Mouse (Mus musculus) forebrain, embryonic 11.5 days (tissue): ENCODE measurements around the gene Crb1. TPM values are rescaled to one million over a fixed set of nuclear protein-coding genes. Genes with fewer than 3 reads are reported as not detected.
A peak's percentile ranks its signal among the peaks of the same experiment; 100 is the strongest.
"Not testable (repeated sequence)": the region's sequence is repeated elsewhere in the genome, so short reads cannot be mapped to it uniquely, and the experiment has no call there.

Experiments
- ATAC-seq: fragments of 200-750 bp; cut with Nextera tagmentation; replicated peaks from 2 replicates; pipeline ENCODE4 v1.8.0; 2017; ENCODE audit warnings: moderate TSS enrichment; ENCODE audit not compliant: low FRiP score
- DNase-seq: peaks from one replicate; pipeline ENCODE4 v3.0.0-alpha.2; 2017; ENCODE audit warnings: low spot score
- H3K27ac ChIP-seq: fragments of 300-500 bp; sonication (generic); 2 replicates; pipeline ENCODE4 v1.5.1; 2014; ENCODE audit warnings: low read depth, low read length
- H3K27me3 ChIP-seq: fragments of 300-500 bp; sonication (generic); 2 replicates; pipeline ENCODE4 v1.6.1; 2014; ENCODE audit warnings: mild to moderate bottlenecking, low read length, mixed read lengths; ENCODE audit not compliant: control insufficient read depth, insufficient read depth
- H3K36me3 ChIP-seq: fragments of 300-500 bp; sonication (generic); 2 replicates; pipeline ENCODE4 v1.6.1; 2014; ENCODE audit warnings: mild to moderate bottlenecking, low read length, moderate library complexity, mixed read lengths; ENCODE audit not compliant: control insufficient read depth, insufficient read depth
- H3K4me1 ChIP-seq: fragments of 300-500 bp; sonication (generic); replicated peaks from 2 replicates; pipeline ENCODE4 v1.6.1; 2014; ENCODE audit warnings: low read length, mixed read lengths; ENCODE audit not compliant: control insufficient read depth, insufficient read depth
- H3K4me2 ChIP-seq: fragments of 300-500 bp; sonication (generic); 2 replicates; pipeline ENCODE4 v1.6.1; 2014; ENCODE audit warnings: low read depth, mild to moderate bottlenecking, low read length, moderate library complexity, mixed read lengths; ENCODE audit not compliant: severe bottlenecking
- H3K4me3 ChIP-seq: fragments of 300-500 bp; sonication (generic); 2 replicates; pipeline ENCODE4 v1.5.1; 2014; ENCODE audit warnings: low read depth, low read length
- H3K9ac ChIP-seq: fragments of 300-500 bp; sonication (generic); 2 replicates; pipeline ENCODE4 v1.6.1; 2014; ENCODE audit warnings: low read length
- H3K9me3 ChIP-seq: fragments of 300-500 bp; sonication (generic); 2 replicates; pipeline ENCODE4 v1.6.1; 2016; ENCODE audit warnings: low read length, mixed read lengths; ENCODE audit not compliant: control insufficient read depth
- WGBS: fragments of 180-500 bp; shearing (Covaris S2); extraction: QIAGEN DNeasy Blood & Tissue Kit; methylation state at CpG from one replicate; pipeline ENCODE4 v1.1.7; 2014; 5-methylcytosine and 5-hydroxymethylcytosine counted together
- polyA plus RNA-seq: library from polyadenylated mRNA; unstranded; fragments of >200 nt; fragmentation: Nextera tagmentation; extraction: Ambion mirVana; gene quantifications from 2 replicates; pipeline ENCODE4 v1.2.1, GENCODE M21; 2014

Gene Crb1
- 2.0 and 2.1 TPM in 2 replicates for polyA plus RNA-seq

DNA sequence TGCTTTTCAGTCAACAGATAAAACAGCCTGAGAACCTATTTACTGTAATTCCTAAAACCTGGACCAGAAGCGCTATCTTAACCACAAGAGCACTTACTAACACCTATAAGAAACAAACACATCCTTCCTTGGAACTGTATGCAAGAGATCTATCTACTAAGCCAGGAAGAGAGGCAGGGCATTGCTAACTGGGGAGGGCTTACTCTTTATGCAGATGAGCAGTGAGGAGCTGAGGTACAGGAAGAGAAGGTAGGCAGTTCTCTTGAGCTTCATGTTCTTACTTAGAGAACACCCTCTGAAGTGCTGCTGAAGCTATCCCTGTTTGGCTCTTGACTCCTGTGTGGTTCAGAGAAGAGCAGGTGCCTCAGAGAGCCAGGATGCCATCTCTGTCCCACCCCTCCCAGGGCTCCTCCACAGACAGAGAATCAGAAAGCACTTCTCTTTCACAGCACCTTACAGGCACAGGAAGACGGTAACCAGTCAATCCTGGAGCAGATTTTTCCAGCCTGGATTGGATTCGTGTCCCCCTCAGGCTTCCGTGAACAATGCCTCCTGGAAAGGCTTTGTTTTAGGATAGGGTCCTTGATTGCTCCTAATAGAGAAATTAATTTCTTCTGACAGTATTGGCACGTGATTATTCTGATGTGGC is at the start of gene Crb1:
Gene Crb1 (minus strand): TSS at position 463 of the 649 bp plus-strand sequence.
- H3K4me2 ChIP-seq = peak within 1 kb of the TSS; percentile 32
- ATAC-seq (peak; percentile 73), DNase-seq (peak; percentile 53)
- no peak within 1 kb of the TSS for H3K27ac ChIP-seq
- WGBS = 8% methylated on average over 5 of the region's 5 CpGs
- peak within 1 kb of the TSS; percentile 17; the same call in 1 of the 2 replicates for H3K9ac ChIP-seq
- H3K4me3 ChIP-seq = peak within 1 kb of the TSS; percentile 14
- H3K36me3 ChIP-seq = no peaks in the 10 kb centered on the region
- H3K27me3 ChIP-seq = no peaks in the 10 kb centered on the region
- H3K4me1 ChIP-seq = 0 out of 2 replicates have a peak, but pooled peaks cover 4% of the 10 kb centered on the region
- H3K9me3 ChIP-seq = no peaks in the 10 kb centered on the region

DNA sequence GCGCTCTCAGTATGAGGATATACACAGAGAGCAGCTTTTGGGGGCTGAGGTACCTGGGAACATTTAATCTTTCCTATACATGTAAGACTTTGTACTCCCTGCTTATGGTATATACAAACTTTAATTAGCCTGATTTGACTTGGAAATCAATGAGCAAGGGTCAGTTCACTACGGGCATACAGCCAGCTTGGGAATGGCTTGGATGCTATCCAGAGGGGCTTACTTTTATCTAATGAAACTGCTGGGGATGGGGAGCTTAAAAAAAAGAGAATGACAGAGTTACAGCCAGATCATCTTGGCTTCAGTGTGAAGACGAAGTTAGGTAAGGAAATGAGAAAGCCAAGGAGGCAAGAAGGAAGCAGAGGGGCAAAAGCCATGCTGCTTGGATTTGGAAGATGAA is 48.1 kb upstream of the Crb1 start:
- ATAC-seq (no peak), DNase-seq (no peak)
- peak overlapping the region; percentile 4; the same call in 1 of the 2 replicates for H3K9ac ChIP-seq
- no peak overlapping the region for H3K27ac ChIP-seq
- 44% methylated on average over 3 of the region's 3 CpGs for WGBS
- H3K4me3 ChIP-seq = peak overlapping the region; percentile 25
- peaks cover 16% of the 10 kb centered on the region for H3K4me1 ChIP-seq
- no peaks in the 10 kb centered on the region; the same call in 1 of the 2 replicates for H3K36me3 ChIP-seq
- no peaks in the 10 kb centered on the region for H3K9me3 ChIP-seq
- peak overlapping the region; percentile 40 for H3K4me2 ChIP-seq
- no peaks in the 10 kb centered on the region for H3K27me3 ChIP-seq

DNA sequence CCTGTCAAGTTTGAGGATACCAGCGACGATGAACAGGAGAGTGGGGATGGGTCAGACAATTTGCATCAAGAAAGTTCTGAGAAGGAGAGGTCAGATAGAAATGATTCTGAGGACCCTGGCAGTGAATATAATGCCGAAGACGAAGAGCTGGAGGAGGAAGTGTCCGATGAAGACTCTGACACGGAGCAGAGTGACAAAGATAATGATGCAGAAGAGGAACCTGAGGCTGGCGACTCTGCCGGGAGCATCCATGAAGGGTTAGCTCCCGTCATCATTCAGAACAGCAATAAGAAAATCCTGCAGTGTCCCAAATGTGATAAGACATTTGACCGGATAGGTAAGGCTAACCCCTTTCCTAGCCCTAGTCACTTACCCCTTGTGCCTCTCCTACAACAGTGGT is 47.0 kb upstream of the Crb1 start:
- peak overlapping the region; percentile 80; the same call in 1 of the 2 replicates for H3K4me3 ChIP-seq
- DNase-seq (no peak), ATAC-seq (no peak)
- peak overlapping the region; percentile 73 for H3K4me2 ChIP-seq
- 79% methylated on average over 10 of the region's 10 CpGs for WGBS
- no peaks in the 10 kb centered on the region for H3K27me3 ChIP-seq
- no peaks in the 10 kb centered on the region for H3K36me3 ChIP-seq
- peak overlapping the region; percentile 27; the same call in 1 of the 2 replicates for H3K9ac ChIP-seq
- H3K4me1 ChIP-seq = peaks cover 16% of the 10 kb centered on the region
- H3K27ac ChIP-seq = no peak overlapping the region
- no peaks in the 10 kb centered on the region for H3K9me3 ChIP-seq

DNA sequence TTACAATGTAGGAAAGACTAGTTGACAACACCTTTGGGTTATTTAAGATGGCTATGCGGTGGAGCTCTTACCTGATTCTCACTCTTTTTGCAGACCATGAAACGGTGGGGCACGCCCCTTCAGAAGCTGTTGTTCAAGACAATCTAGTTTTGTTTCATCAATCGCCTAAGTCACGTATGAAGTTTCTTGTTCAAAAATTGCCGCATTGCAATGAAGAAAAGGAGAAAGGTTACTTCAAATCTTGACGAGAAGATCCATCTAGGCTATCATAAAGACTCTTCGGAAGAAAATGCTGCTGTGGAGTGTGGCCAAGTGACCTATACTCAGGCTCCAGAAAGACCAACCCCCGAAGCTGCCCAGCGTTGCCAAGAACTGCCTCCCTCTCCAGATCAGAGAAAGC is 46.0 kb upstream of the Crb1 start:
- WGBS = 38% methylated on average over 10 of the region's 10 CpGs
- DNase-seq (no peak), ATAC-seq (no peak)
- peaks cover 16% of the 10 kb centered on the region for H3K4me1 ChIP-seq
- H3K9ac ChIP-seq = peak overlapping the region; percentile 96
- peak overlapping the region; percentile 73 for H3K4me2 ChIP-seq
- no peaks in the 10 kb centered on the region for H3K9me3 ChIP-seq
- no peak overlapping the region; the same call in 1 of the 2 replicates for H3K27ac ChIP-seq
- peak overlapping the region; percentile 80 for H3K4me3 ChIP-seq
- no peaks in the 10 kb centered on the region for H3K36me3 ChIP-seq
- no peaks in the 10 kb centered on the region for H3K27me3 ChIP-seq

DNA sequence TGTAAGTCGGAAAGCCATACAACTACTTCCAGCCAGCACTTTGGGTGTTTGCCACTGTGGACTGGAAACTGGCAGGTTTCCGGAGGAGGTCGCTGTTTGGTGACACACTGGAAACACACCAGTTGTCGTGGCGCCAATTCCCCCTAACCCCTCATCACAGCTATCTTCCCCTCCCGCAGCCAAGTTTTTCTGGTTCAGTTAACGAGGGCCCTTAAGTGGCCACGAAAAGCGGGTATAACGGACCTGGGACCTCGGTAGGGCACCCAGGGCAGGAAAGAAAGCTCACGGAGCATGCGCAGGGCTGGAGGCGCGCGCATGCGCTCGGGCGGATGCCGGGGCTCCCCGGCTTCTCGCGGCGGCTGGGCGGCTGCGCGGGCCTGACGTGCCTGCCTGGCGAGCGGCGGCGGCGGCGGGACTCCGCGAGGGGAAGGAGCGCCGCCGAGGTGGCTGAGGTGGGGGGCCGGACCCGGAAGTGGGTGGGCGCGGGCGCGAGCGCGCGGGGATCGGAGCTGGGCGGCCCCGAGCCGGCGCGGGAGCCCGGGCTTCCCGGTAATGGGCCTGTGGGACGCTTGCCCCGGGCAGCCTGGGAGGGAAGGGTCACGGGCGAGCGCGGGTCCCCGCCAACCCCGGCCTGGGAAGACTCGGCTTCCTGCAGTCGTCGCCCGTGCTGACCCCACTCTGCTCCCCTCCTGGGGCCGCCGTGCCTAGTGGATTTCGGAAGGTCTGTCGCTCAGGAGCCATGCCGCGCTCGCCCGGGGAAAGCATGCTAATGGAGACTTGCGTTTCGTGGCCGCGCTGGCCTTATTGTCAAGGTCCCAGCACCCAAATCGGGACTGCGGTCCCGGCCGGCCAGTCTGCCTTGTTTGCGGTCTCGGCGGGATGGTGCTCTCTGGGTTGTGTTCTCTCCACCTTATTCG is 45.2 kb upstream of the Crb1 start, which contains the start of gene Zbtb41:
Gene Zbtb41 (plus strand): TSS at position 414 of the 917 bp plus-strand sequence.
- under 1% methylated on average over 77 of the region's 88 CpGs for WGBS
- no peaks in the 10 kb centered on the region for H3K27me3 ChIP-seq
- peak within 1 kb of the TSS; percentile 78 for H3K27ac ChIP-seq

DNA sequence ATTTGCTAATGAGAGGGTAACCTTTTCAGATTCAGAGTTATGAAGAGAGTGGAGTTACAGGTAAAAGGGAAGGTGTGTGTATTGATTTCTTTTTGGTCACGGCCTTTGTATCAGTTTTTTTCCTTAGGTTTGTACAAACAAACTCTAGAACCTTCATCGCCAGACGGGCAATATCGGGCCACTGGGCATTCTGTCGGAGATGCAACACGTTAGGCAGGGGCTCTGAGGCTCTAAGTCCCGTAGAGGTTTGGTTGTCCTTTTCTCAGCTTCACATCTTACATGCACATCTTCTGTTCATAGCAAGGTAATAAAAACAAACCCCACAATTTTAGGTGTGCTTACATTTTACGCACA is 44.6 kb upstream of the Crb1 start:
- Histone ChIP-seq H3K4me2 (peak overlapping the region; percentile 73), H3K4me3 (peak overlapping the region; percentile 80), H3K9ac (peak overlapping the region; percentile 96), H3K4me1 (peaks cover 13% of the 10 kb centered on the region), H3K27ac (no peak overlapping the region), H3K27me3 (no peaks in the 10 kb centered on the region), H3K36me3 (no peaks in the 10 kb centered on the region), H3K9me3 (no peaks in the 10 kb centered on the region)
- DNase-seq = no peak
- ATAC-seq = peak; percentile 32
- 10% methylated on average over 8 of the region's 8 CpGs for WGBS

More for the DNA sequence above, 45.2 kb upstream of the Crb1 start, which contains the start of gene Zbtb41:
- Histone ChIP-seq H3K4me2 (peak within 1 kb of the TSS; percentile 73), H3K4me1 (peaks cover 16% of the 10 kb centered on the region), H3K9ac (peak within 1 kb of the TSS; percentile 96), H3K36me3 (no peaks in the 10 kb centered on the region), H3K9me3 (no peaks in the 10 kb centered on the region), H3K4me3 (peak within 1 kb of the TSS; percentile 80)
- ATAC-seq (peak; percentile 96), DNase-seq (peak; percentile 93)

DNA sequence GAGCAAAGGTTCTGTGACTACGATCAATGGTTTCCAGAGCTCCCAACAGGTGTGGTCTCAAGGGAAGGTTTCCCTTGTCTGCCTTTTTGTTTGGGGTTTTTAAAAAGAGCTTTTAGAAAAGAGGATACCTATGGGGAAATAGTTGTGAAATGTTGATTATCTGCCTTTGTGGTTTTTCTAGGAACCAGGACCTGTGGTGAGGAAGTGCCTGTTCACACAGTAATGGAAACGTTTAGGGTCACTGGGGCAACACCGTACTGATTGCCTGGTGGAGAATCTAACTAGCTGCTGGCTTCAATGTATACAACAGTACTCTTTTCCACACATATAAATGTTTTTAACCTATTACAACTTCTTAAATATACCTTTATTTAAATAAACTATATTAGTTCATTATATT is 36.6 kb upstream of the Crb1 start:
- Histone ChIP-seq H3K36me3 (no peaks in the 10 kb centered on the region), H3K9ac (no peak overlapping the region), H3K4me3 (no peak overlapping the region), H3K27me3 (no peaks in the 10 kb centered on the region), H3K4me1 (no peaks in the 10 kb centered on the region), H3K9me3 (no peaks in the 10 kb centered on the region), H3K27ac (no peak overlapping the region), H3K4me2 (no peak overlapping the region)
- 94% methylated on average over 3 of the region's 3 CpGs for WGBS
- DNase-seq = no peak
- no peak for ATAC-seq

DNA sequence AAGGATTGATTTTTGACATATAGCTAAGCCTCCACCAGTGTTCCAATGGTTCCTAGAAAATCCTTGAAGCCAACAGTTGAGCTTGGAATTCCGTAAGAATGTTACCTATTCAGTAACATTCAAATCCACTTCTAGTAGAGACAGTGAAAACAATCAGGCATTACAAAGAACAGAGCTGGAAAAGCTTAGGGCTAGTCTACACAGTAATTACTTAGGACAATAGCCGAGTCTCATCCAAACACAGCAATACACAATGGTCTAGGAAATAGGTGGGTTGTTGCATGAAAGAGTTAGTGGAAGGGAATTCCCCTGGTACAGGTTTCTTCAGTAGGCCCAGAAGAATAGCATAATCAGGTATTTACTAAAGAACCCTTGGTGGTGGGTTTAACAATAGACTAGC is 35.5 kb upstream of the Crb1 start:
- DNase-seq, H3K9me3 ChIP-seq, H3K27me3 ChIP-seq, ATAC-seq, H3K9ac ChIP-seq, H3K4me2 ChIP-seq, H3K4me1 ChIP-seq, H3K4me3 ChIP-seq, H3K27ac ChIP-seq, H3K36me3 ChIP-seq: not testable (repeated sequence)
- WGBS = 78% methylated on average over 2 of the region's 2 CpGs
